Mouse (Mus musculus): ENCODE results near the gene Spag9.

DNA sequence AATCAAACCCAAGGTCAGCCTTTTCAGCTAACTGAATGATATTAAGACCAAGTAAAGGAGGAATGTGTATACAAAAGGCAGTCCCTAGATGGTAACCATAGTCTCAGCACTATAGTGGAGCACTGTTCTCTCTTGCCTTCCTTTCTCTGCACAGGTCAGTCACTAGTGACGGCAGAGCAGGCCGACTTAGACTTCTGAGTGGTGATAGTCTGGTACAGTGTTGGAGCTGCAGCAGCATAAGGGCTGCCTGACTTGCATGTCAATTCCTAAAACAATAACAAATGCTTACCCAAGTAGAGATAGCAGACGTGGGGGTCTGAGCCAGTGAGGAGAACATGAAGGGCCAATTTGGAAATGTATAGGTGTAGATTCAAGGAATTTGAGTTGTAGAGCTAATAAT is 58.3 kb downstream of the Spag9 start:
- TF ChIP-seq CTCF (IDR thresholded peaks at IDR 0.05) (no peak), POLR2A (IDR thresholded peaks at IDR 0.05; ENCODE audit: insufficient read depth, low read depth, low read length) (no peak), EP300 (IDR thresholded peaks at IDR 0.05; ENCODE audit: insufficient read depth, low read depth, low read length) (no peak)

Measured in heart, adult 2 months (tissue).